Mouse (Mus musculus) kidney, postnatal 36 days (tissue): ENCODE measurements around the gene Wnt11.

Source experiments
- DNase-seq, 2 experiments: peaks; one replicate each; pipeline ENCODE4 v3.0.0; 2021 to 2022; ENCODE audit warnings: mixed read lengths in 2 of 2

The Wnt11 gene

GRCm38 (mm10) chr7:98867794-98868150 is 32.9 kb downstream of the Wnt11 start:
- DNase-seq: no peak

GRCm38 (mm10) chr7:98869070-98869469 is 34.2 kb downstream of the Wnt11 start:
- DNase-seq: no peak

- no peak for DNase-seq
These were observed 35.9 kb downstream of the Wnt11 start for GRCm38 (mm10) chr7:98870791-98871190.

- peak; percentile 18 to 19 for DNase-seq
These were observed 37.0 kb downstream of the Wnt11 start for GRCm38 (mm10) chr7:98871882-98872281.

GRCm38 (mm10) chr7:98873316-98873715 is 38.4 kb downstream of the Wnt11 start:
- DNase-seq: no peak

- no peak for DNase-seq
These were observed 39.6 kb downstream of the Wnt11 start for GRCm38 (mm10) chr7:98874411-98874951.

- DNase-seq: no peak
These were observed 40.6 kb downstream of the Wnt11 start for GRCm38 (mm10) chr7:98875390-98875990.

- no peak for DNase-seq
These were observed 41.2 kb downstream of the Wnt11 start for GRCm38 (mm10) chr7:98876119-98876518.

- DNase-seq: no peak
These were observed 44.3 kb downstream of the Wnt11 start for GRCm38 (mm10) chr7:98879176-98879575.

GRCm38 (mm10) chr7:98881887-98882286 is 47.0 kb downstream of the Wnt11 start:
- DNase-seq: peak in 1 of 2 experiments; percentile 38

GRCm38 (mm10) chr7:98887811-98888261 is 52.9 kb downstream of the Wnt11 start:
- DNase-seq: peak; percentile 83 to 84

- no peak for DNase-seq
These were observed 53.9 kb downstream of the Wnt11 start for GRCm38 (mm10) chr7:98888810-98889209.

- no peak for DNase-seq
These were observed 54.3 kb downstream of the Wnt11 start for GRCm38 (mm10) chr7:98889211-98889610.

GRCm38 (mm10) chr7:98893144-98893543 is 58.2 kb downstream of the Wnt11 start:
- DNase-seq: no peak

GRCm38 (mm10) chr7:98894305-98894704 is 59.4 kb downstream of the Wnt11 start:
- no peak for DNase-seq

GRCm38 (mm10) chr7:98894768-98895167 is 59.9 kb downstream of the Wnt11 start:
- no peak for DNase-seq

GRCm38 (mm10) chr7:98895501-98896095 is 60.7 kb downstream of the Wnt11 start:
- DNase-seq: no peak

- no peak for DNase-seq
These were observed 62.4 kb downstream of the Wnt11 start for GRCm38 (mm10) chr7:98897323-98897722.

- peak; percentile 51 to 56 for DNase-seq
These were observed 64.9 kb downstream of the Wnt11 start for GRCm38 (mm10) chr7:98899815-98900214.

GRCm38 (mm10) chr7:98901120-98901519 is 66.2 kb downstream of the Wnt11 start:
- DNase-seq: no peak

GRCm38 (mm10) chr7:98903884-98904283 is 69.0 kb downstream of the Wnt11 start:
- peak; percentile 30 to 44 for DNase-seq
